In genomic region chr10:23413794-23414518, GRCm38 (mm10) we compare ENCODE assay signal across 17 mouse cellular contexts.
DNase-seq lines count a peak whose midpoint lies in the region; ATAC-seq lines count a peak whose summit lies in the region.
"Had no signal": no experiment of that assay in that cellular context is flagged by ENCODE, and none has a peak within 500 bp of the region (broad histone marks: within the 10 kb centered on the region; RNA-seq: fewer than 3 reads in every experiment).

No protein-coding gene starts in this region.

- H3K4me2 ChIP-seq in forebrain, embryonic 12.5 days: peak overlapping the region; percentile 17
- H3K4me2 ChIP-seq in midbrain, embryonic 12.5 days (replicated peaks): no peak overlapping the region
- H3K4me2 ChIP-seq: intestine, embryonic 15.5 days; stomach, embryonic 15.5 days had no signal

- intact Hi-C loops in left cerebral cortex, postnatal 36 days (cut with DNase I): no loop called here

- no peaks in the 10 kb centered on the region for H3K36me3 ChIP-seq in forebrain, embryonic 12.5 days (replicated peaks)
- H3K36me3 ChIP-seq in midbrain, embryonic 12.5 days: no peaks in the 10 kb centered on the region
- H3K36me3 ChIP-seq: intestine, embryonic 15.5 days; limb, embryonic 10.5 days; stomach, embryonic 15.5 days had no signal

- DNase-seq in left cerebral cortex, adult 9 months (ENCODE audit: low spot score in 2 of 2): peak; percentile 9 to 11
- DNase-seq in left cerebral cortex, postnatal 36 days (ENCODE audit: low spot score in 2 of 2): no peak
- peak; percentile 16 to 19 for DNase-seq in cerebellum, adult 18-20 months
- DNase-seq in ovary, adult 18-20 months (ENCODE audit: low spot score): no peak
- no peak for DNase-seq in gastrocnemius, postnatal 10 days
- no peak for DNase-seq in adrenal gland, postnatal 25 days
- DNase-seq: embryo, embryonic 11 days; gastrocnemius, postnatal 36 days; kidney, postnatal 25 days; right cerebral cortex, postnatal 25 days had no signal

- peak; percentile 71 for ATAC-seq in forebrain, embryonic 12.5 days (ENCODE audit: low FRiP score)
- peak; percentile 74 for ATAC-seq in midbrain, embryonic 12.5 days (ENCODE audit: low FRiP score, low read depth)
- ATAC-seq: CD4-positive, CD25-positive, alpha-beta regulatory T cell, adult 4 months; intestine, embryonic 15.5 days; Patski had no signal

- H3K27ac ChIP-seq in forebrain, embryonic 12.5 days: no peak overlapping the region
- H3K27ac ChIP-seq in midbrain, embryonic 12.5 days (replicated peaks): no peak overlapping the region
- H3K27ac ChIP-seq: intestine, embryonic 15.5 days; limb, embryonic 10.5 days; stomach, embryonic 15.5 days had no signal

- no peaks in the 10 kb centered on the region for H3K9me3 ChIP-seq in forebrain, embryonic 12.5 days
- H3K9me3 ChIP-seq in midbrain, embryonic 12.5 days: no peaks in the 10 kb centered on the region
- H3K9me3 ChIP-seq: intestine, embryonic 15.5 days; limb, embryonic 10.5 days; stomach, embryonic 15.5 days had no signal

- no peaks in the 10 kb centered on the region for H3K27me3 ChIP-seq in forebrain, embryonic 12.5 days
- no peaks in the 10 kb centered on the region for H3K27me3 ChIP-seq in midbrain, embryonic 12.5 days
- H3K27me3 ChIP-seq: intestine, embryonic 15.5 days; Patski; stomach, embryonic 15.5 days had no signal

- 22% methylated on average over 7 of the region's 7 CpGs for WGBS in forebrain, embryonic 12.5 days
- 46% methylated on average over 7 of the region's 7 CpGs for WGBS in midbrain, embryonic 12.5 days

- H3K4me1 ChIP-seq in forebrain, embryonic 12.5 days: peaks cover 20% of the 10 kb centered on the region
- peaks cover 15% of the 10 kb centered on the region for H3K4me1 ChIP-seq in midbrain, embryonic 12.5 days
- H3K4me1 ChIP-seq: intestine, embryonic 15.5 days; limb, embryonic 10.5 days; stomach, embryonic 15.5 days had no signal

- no peak overlapping the region for H3K4me3 ChIP-seq in forebrain, embryonic 12.5 days (replicated peaks)
- no peak overlapping the region for H3K4me3 ChIP-seq in midbrain, embryonic 12.5 days
- H3K4me3 ChIP-seq: intestine, embryonic 15.5 days; limb, embryonic 10.5 days; stomach, embryonic 15.5 days had no signal

- no peak overlapping the region for H3K9ac ChIP-seq in forebrain, embryonic 12.5 days
- no peak overlapping the region for H3K9ac ChIP-seq in midbrain, embryonic 12.5 days (replicated peaks)
- H3K9ac ChIP-seq: intestine, embryonic 15.5 days; stomach, embryonic 15.5 days had no signal

Comparison
In these comparisons a context has a peak if more than half of its experiments do, and no peak if none do; other contexts are left out.
1. DNase-seq: peak in left cerebral cortex, adult 9 months (2 of 2) and cerebellum, adult 18-20 months (2 of 2); none in left cerebral cortex, postnatal 36 days (0 of 2), ovary, adult 18-20 months (single experiment), gastrocnemius, postnatal 10 days (single experiment) and adrenal gland, postnatal 25 days (single experiment).